Mouse (Mus musculus): ENCODE measurements around the gene Coro1a. TPM values are rescaled to one million over a fixed set of nuclear protein-coding genes. Genes with fewer than 3 reads are reported as not detected.
"Not testable (repeated sequence)": the region's sequence is repeated elsewhere in the genome, so short reads cannot be mapped to it uniquely, and the experiment has no call there.

Coro1a gene
- polyA plus RNA-seq, 1 experiment from 2014 or later, result 42.4 TPM

- H3K27me3 ChIP-seq (ENCODE audit: control insufficient read depth, insufficient read depth, low read depth, low read length), result no peaks in the 10 kb centered on the region
- H3K4me2 ChIP-seq (ENCODE audit: low read depth, low read length), result no peak overlapping the region
- WGBS, result 73% methylated on average over 13 of the region's 13 CpGs
- no peak overlapping the region for H3K27ac ChIP-seq (ENCODE audit: low read length)
- no peak overlapping the region for H3K9ac ChIP-seq (ENCODE audit: low read length)
- H3K36me3 ChIP-seq (ENCODE audit: control insufficient read depth, insufficient read depth, low read length), result no peaks in the 10 kb centered on the region
- H3K4me1 ChIP-seq (replicated peaks; ENCODE audit: control insufficient read depth, insufficient read depth, low read length), result no peaks in the 10 kb centered on the region
- no peaks in the 10 kb centered on the region for H3K9me3 ChIP-seq (ENCODE audit: control insufficient read depth, low read length)
- peak; percentile 34; the same call in 1 of the 2 replicates for ATAC-seq (ENCODE audit: low read depth)
- H3K4me3 ChIP-seq (ENCODE audit: low read length), result no peak overlapping the region
Observed at GRCm38 (mm10) chr7:126740132-126740735, 32.6 kb upstream of the Coro1a start.

- Histone ChIP-seq H3K27me3 (ENCODE audit: control insufficient read depth, insufficient read depth, low read depth, low read length) (no peaks in the 10 kb centered on the region), H3K4me2 (ENCODE audit: low read depth, low read length) (no peak overlapping the region), H3K9ac (ENCODE audit: low read length) (no peak overlapping the region), H3K36me3 (ENCODE audit: control insufficient read depth, insufficient read depth, low read length) (no peaks in the 10 kb centered on the region), H3K27ac (ENCODE audit: low read length) (no peak overlapping the region), H3K9me3 (ENCODE audit: control insufficient read depth, low read length) (no peaks in the 10 kb centered on the region), H3K4me3 (ENCODE audit: low read length) (no peak overlapping the region), H3K4me1 (replicated peaks; ENCODE audit: control insufficient read depth, insufficient read depth, low read length) (no peaks in the 10 kb centered on the region)
- WGBS, result 80% methylated on average over 17 of the region's 17 CpGs
- ATAC-seq (ENCODE audit: low read depth), result peak; percentile 20; the same call in 1 of the 2 replicates
Observed at GRCm38 (mm10) chr7:126739551-126739950, 32.0 kb upstream of the Coro1a start.

GRCm38 (mm10) chr7:126736122-126736521, 28.5 kb upstream of the Coro1a start:
- no peak for ATAC-seq (ENCODE audit: low read depth)
- H3K9ac ChIP-seq (ENCODE audit: low read length), result no peak overlapping the region
- no peak overlapping the region for H3K27ac ChIP-seq (ENCODE audit: low read length)
- no peaks in the 10 kb centered on the region for H3K4me1 ChIP-seq (replicated peaks; ENCODE audit: control insufficient read depth, insufficient read depth, low read length)
- no peaks in the 10 kb centered on the region for H3K27me3 ChIP-seq (ENCODE audit: control insufficient read depth, insufficient read depth, low read depth, low read length)
- H3K36me3 ChIP-seq (ENCODE audit: control insufficient read depth, insufficient read depth, low read length), result no peaks in the 10 kb centered on the region
- no peaks in the 10 kb centered on the region for H3K9me3 ChIP-seq (ENCODE audit: control insufficient read depth, low read length)
- H3K4me3 ChIP-seq (ENCODE audit: low read length), result no peak overlapping the region
- WGBS, result 64% methylated on average over 8 of the region's 8 CpGs
- H3K4me2 ChIP-seq (ENCODE audit: low read depth, low read length), result no peak overlapping the region

DNA sequence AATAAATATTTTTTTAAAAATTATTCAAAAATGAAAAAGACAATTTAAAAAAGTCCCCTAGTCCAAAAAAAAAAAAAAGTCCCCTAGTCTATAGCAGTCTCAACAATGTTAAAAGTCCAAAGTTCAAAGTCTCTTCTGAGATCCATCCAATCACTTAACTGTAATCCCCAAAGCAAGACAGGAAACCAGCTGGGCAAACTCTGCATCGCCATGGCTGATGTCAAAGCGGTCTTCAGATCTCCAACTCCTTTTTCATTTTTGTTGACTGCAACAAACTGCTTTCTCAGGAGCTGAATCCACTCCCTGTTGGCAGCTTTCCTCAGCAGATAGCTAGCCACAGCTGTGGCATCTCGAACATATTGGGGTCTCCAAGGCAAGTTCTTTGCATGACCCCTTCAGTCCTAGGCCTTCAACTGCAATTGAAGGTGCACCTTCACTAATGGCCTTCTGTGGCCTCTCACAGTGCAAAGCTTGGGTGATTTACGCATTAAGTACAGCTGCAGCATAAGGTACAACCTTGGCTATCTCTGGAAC, 22.7 kb upstream of the Coro1a start:
- H3K4me2 ChIP-seq (ENCODE audit: low read depth, low read length); H3K27me3 ChIP-seq (ENCODE audit: control insufficient read depth, insufficient read depth, low read depth, low read length); H3K9me3 ChIP-seq (ENCODE audit: control insufficient read depth, low read length); H3K9ac ChIP-seq (ENCODE audit: low read length); H3K36me3 ChIP-seq (ENCODE audit: control insufficient read depth, insufficient read depth, low read length); H3K4me3 ChIP-seq (ENCODE audit: low read length); H3K4me1 ChIP-seq (replicated peaks; ENCODE audit: control insufficient read depth, insufficient read depth, low read length): not testable (repeated sequence)
- ATAC-seq (ENCODE audit: low read depth), result peak; percentile 91
- H3K27ac ChIP-seq (ENCODE audit: low read length), result peak overlapping the region; percentile 23
- WGBS, result 51% methylated on average over 4 of the region's 4 CpGs

DNA sequence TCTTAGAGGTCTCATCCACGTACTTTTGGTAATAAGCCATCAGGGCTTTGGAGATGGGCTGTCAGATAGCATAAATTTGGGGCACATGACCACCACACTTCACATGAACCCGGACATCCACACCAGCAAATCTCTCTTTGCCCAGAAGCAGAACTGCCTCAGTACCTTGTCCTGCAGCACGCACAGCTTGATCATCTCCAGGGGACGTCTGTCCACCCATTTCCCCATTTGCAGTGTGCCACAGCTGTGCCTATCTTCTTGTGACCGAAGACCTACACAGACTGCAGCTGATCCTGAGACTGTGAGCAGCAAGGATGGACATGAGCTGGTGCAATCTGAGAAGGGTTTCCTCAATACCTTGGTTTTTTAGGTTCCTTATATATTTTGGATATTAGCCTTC, 18.1 kb upstream of the Coro1a start:
- Histone ChIP-seq H3K4me3 (ENCODE audit: low read length) (no peak overlapping the region), H3K27ac (ENCODE audit: low read length) (no peak overlapping the region), H3K9ac (ENCODE audit: low read length) (0 out of 2 replicates have a peak overlapping the region, but pooled peaks have one; percentile 20), H3K9me3 (ENCODE audit: control insufficient read depth, low read length) (no peaks in the 10 kb centered on the region), H3K4me2 (ENCODE audit: low read depth, low read length) (no peak overlapping the region), H3K27me3 (ENCODE audit: control insufficient read depth, insufficient read depth, low read depth, low read length) (no peaks in the 10 kb centered on the region), H3K36me3 (ENCODE audit: control insufficient read depth, insufficient read depth, low read length) (no peaks in the 10 kb centered on the region), H3K4me1 (replicated peaks; ENCODE audit: control insufficient read depth, insufficient read depth, low read length) (no peaks in the 10 kb centered on the region)
- 73% methylated on average over 5 of the region's 5 CpGs for WGBS
- no peak for ATAC-seq (ENCODE audit: low read depth)

- no peaks in the 10 kb centered on the region for H3K36me3 ChIP-seq (ENCODE audit: control insufficient read depth, insufficient read depth, low read length)
- H3K27ac ChIP-seq (ENCODE audit: low read length), result no peak overlapping the region
- H3K4me1 ChIP-seq (replicated peaks; ENCODE audit: control insufficient read depth, insufficient read depth, low read length), result no peaks in the 10 kb centered on the region
- no peak overlapping the region for H3K4me2 ChIP-seq (ENCODE audit: low read depth, low read length)
- 63% methylated on average over 3 of the region's 3 CpGs for WGBS
- no peak overlapping the region for H3K9ac ChIP-seq (ENCODE audit: low read length)
- H3K4me3 ChIP-seq (ENCODE audit: low read length), result no peak overlapping the region
- H3K27me3 ChIP-seq (ENCODE audit: control insufficient read depth, insufficient read depth, low read depth, low read length), result no peaks in the 10 kb centered on the region
- no peak for ATAC-seq (ENCODE audit: low read depth)
- H3K9me3 ChIP-seq (ENCODE audit: control insufficient read depth, low read length), result no peaks in the 10 kb centered on the region
Observed at GRCm38 (mm10) chr7:126725077-126725476, 17.5 kb upstream of the Coro1a start.

GRCm38 (mm10) chr7:126721635-126722034, 14.0 kb upstream of the Coro1a start:
- WGBS, result 88% methylated on average over 13 of the region's 13 CpGs
- Histone ChIP-seq H3K9me3 (ENCODE audit: control insufficient read depth, low read length) (peaks cover 2% of the 10 kb centered on the region; the same call in 1 of the 2 replicates), H3K27ac (ENCODE audit: low read length) (no peak overlapping the region), H3K4me1 (replicated peaks; ENCODE audit: control insufficient read depth, insufficient read depth, low read length) (no peaks in the 10 kb centered on the region), H3K36me3 (ENCODE audit: control insufficient read depth, insufficient read depth, low read length) (no peaks in the 10 kb centered on the region), H3K4me3 (ENCODE audit: low read length) (no peak overlapping the region), H3K27me3 (ENCODE audit: control insufficient read depth, insufficient read depth, low read depth, low read length) (no peaks in the 10 kb centered on the region), H3K9ac (ENCODE audit: low read length) (no peak overlapping the region), H3K4me2 (ENCODE audit: low read depth, low read length) (no peak overlapping the region)
- no peak for ATAC-seq (ENCODE audit: low read depth)

GRCm38 (mm10) chr7:126718787-126719337, 11.3 kb upstream of the Coro1a start:
- H3K4me1 ChIP-seq (replicated peaks; ENCODE audit: control insufficient read depth, insufficient read depth, low read length), result no peaks in the 10 kb centered on the region
- no peak overlapping the region for H3K27ac ChIP-seq (ENCODE audit: low read length)
- H3K9ac ChIP-seq (ENCODE audit: low read length), result no peak overlapping the region
- no peaks in the 10 kb centered on the region for H3K36me3 ChIP-seq (ENCODE audit: control insufficient read depth, insufficient read depth, low read length)
- no peaks in the 10 kb centered on the region for H3K27me3 ChIP-seq (ENCODE audit: control insufficient read depth, insufficient read depth, low read depth, low read length)
- H3K4me2 ChIP-seq (ENCODE audit: low read depth, low read length), result no peak overlapping the region
- no peak overlapping the region for H3K4me3 ChIP-seq (ENCODE audit: low read length)
- peaks cover 2% of the 10 kb centered on the region; the same call in 1 of the 2 replicates for H3K9me3 ChIP-seq (ENCODE audit: control insufficient read depth, low read length)
- WGBS, result 92% methylated on average over 5 of the region's 5 CpGs
- no peak for ATAC-seq (ENCODE audit: low read depth)

DNA sequence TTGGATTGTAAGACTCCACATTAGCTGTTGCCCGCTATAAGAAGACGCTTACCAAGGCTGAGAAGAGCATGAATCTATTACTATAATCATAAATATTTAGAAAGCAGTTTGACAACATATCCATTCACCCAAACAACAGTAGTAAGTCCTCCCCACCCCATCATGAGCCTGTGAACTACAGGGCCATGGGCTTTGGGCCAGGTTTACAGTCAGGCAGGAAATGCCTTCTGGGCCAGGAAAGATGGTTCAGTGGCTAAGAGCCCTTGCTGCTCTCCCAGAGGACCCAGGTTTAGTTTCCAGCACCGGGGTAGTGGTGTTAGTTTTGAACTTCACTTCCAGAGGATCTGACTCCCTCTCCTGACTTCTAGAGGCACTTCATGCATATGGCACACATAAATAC, 10.0 kb upstream of the Coro1a start:
- 54% methylated on average over 3 of the region's 3 CpGs for WGBS
- ATAC-seq (ENCODE audit: low read depth), result no peak
- H3K27me3 ChIP-seq (ENCODE audit: control insufficient read depth, insufficient read depth, low read depth, low read length), result no peaks in the 10 kb centered on the region
- H3K4me2 ChIP-seq (ENCODE audit: low read depth, low read length), result no peak overlapping the region
- H3K36me3 ChIP-seq (ENCODE audit: control insufficient read depth, insufficient read depth, low read length), result no peaks in the 10 kb centered on the region
- H3K9me3 ChIP-seq (ENCODE audit: control insufficient read depth, low read length), result peaks cover 2% of the 10 kb centered on the region; the same call in 1 of the 2 replicates
- H3K4me1 ChIP-seq (replicated peaks; ENCODE audit: control insufficient read depth, insufficient read depth, low read length), result no peaks in the 10 kb centered on the region
- no peak overlapping the region for H3K9ac ChIP-seq (ENCODE audit: low read length)
- no peak overlapping the region for H3K4me3 ChIP-seq (ENCODE audit: low read length)
- no peak overlapping the region for H3K27ac ChIP-seq (ENCODE audit: low read length)

Measured in lung, embryonic 16.5 days (tissue).